Mouse (Mus musculus): ENCODE data around the gene Hsd11b1.

GRCm38 (mm10) chr1:193200640-193201382 is 63.1 kb downstream of the Hsd11b1 start:
- TF ChIP-seq CTCF (IDR thresholded peaks at IDR 0.05; ENCODE audit: extremely low read depth, insufficient read length, insufficient replicate concordance, low read depth, low read length) (no peak), POLR2A (IDR thresholded peaks at IDR 0.05; ENCODE audit: low read depth, low read length) (no peak)
